Mouse (Mus musculus) adrenal gland, postnatal 14 days (tissue): Measurements from ENCODE around the gene Gm20820. TPM values are rescaled to one million over a fixed set of nuclear protein-coding genes. Genes with fewer than 3 reads are reported as not detected.
"Not testable (repeated sequence)": the region's sequence is repeated elsewhere in the genome, so short reads cannot be mapped to it uniquely, and the experiment has no call there.

Experiments
- DNase-seq: peaks from one replicate; pipeline ENCODE4 v3.0.0; 2021; ENCODE audit warnings: mixed read lengths
- long read RNA-seq, 2 experiments: library from polyadenylated mRNA; stranded (forward); transcript quantifications; one replicate each; pipeline ENCODE4 v2.0.0; 2021
- total RNA-seq: library from RNA; stranded (reverse); gene quantifications from 2 replicates; pipeline ENCODE4 v1.2.3, GENCODE M21; 2021

The Gm20820 gene
- total RNA-seq: not detected in 2 replicates
- long read RNA-seq, experiment 1: 0 reads
- long read RNA-seq, experiment 2: 0 reads

DNA sequence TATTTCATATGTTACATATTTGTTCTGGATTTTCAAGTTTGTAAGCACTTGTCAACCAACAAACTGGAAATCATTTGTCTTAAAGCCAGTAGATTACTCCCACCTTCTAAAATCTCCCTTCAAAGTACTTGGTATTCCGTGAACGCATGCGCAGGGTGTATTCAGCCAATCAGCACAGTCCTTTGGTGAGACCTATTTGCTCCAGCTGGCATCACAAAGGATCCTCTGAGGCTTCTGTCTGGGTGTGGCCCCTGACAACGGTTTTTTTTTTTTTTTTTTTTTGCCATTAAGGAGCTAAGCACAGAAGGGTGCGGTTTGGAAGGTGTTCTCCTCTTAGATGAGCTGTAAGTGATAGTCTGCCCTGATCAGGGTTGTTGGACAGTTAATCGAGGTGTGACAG lies at the start of gene Gm20820:
Gene Gm20820 (plus strand): TSS at position 301 of the 400 bp plus-strand sequence.
- not testable (repeated sequence) for DNase-seq
